Mouse (Mus musculus) megakaryocyte, embryonic 14.5 days (primary cell): ENCODE measurements at regions not wholly inside any gene's neighbourhood (a gene's known extent, or its start where the extent isn't known, plus 50 kb on each side); places are given as distances from the start of the nearest gene placed in this dataset.

Experiments
- FLI1 ChIP-seq: IDR thresholded peaks from 2 replicates; pipeline ENCODE4 v1.6.1; 2012; ENCODE audit warnings: low read length, inconsistent platforms, mixed read lengths
- GATA1 ChIP-seq: IDR thresholded peaks from 3 replicates; pipeline ENCODE4 v1.6.1; 2012; ENCODE audit warnings: mixed read lengths, low read length, inconsistent platforms, borderline replicate concordance

DNA sequence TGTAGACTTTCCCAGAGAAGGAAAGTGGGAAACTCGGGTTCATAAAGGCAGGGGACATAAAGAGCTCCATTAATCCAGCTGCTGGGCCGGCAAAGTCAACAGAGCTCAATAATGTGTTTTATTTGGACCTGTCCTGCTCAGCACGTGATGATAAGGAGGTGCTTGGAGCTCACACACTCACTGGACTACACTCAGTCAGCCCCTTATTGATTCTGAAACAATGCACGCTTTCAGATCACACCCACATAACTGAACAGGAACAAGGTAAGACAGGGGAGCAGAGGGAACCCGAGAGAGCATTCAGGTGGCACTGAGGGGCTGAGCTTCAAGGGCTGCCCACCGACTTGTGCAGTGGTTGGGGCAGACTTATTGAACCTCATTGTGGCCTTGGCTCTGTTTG, 452.9 kb downstream of the Wdr11 start:
- TF ChIP-seq GATA1 = no peak
- no peak for TF ChIP-seq FLI1
